Mouse (Mus musculus) MEL (cell line): ENCODE results near the gene 0610012G03Rik. TPM values are rescaled to one million over a fixed set of nuclear protein-coding genes. Genes with fewer than 3 reads are reported as not detected.

Source experiments
- DNase-seq: peaks from one replicate; pipeline ENCODE4 v3.0.0; 2011; ENCODE audit warnings: low read depth, low spot score
- H3K27ac ChIP-seq: 2 replicates; pipeline ENCODE4 v1.5.1; 2012; ENCODE audit warnings: low read depth, mild to moderate bottlenecking, control low read depth, low read length, moderate library complexity; ENCODE audit not compliant: control insufficient read depth
- H3K27me3 ChIP-seq, 2 experiments: fragments of 150-350 bp in 1 of 2; sonication (generic) in 1 of 2; 2 replicates each; pipeline ENCODE4 v1.6.1; 2012; ENCODE audit warnings: low read length in 2 of 2, mild to moderate bottlenecking in 2 of 2, improper control_type of control experiment in 1 of 2, moderate library complexity in 1 of 2; ENCODE audit not compliant: insufficient read depth in 2 of 2, control insufficient read depth in 1 of 2
- H3K36me3 ChIP-seq, 2 experiments: 2 replicates each; pipeline ENCODE4 v1.6.1; 2012 to 2014; ENCODE audit warnings: low read length in 2 of 2, improper control_type of control experiment in 1 of 2, inconsistent platforms in 1 of 2, mild to moderate bottlenecking in 1 of 2; ENCODE audit not compliant: insufficient read depth in 2 of 2, control insufficient read depth in 1 of 2
- H3K4me1 ChIP-seq, 2 experiments: fragments of 150-350 bp in 1 of 2; sonication (generic) in 1 of 2; 2 replicates each; pipeline ENCODE4 v1.6.1; 2012; ENCODE audit warnings: low read length in 2 of 2, improper control_type of control experiment in 1 of 2, mild to moderate bottlenecking in 1 of 2; ENCODE audit not compliant: insufficient read depth in 2 of 2, control insufficient read depth in 1 of 2
- H3K4me3 ChIP-seq, 2 experiments: fragments of 150-350 bp in 1 of 2; sonication (generic) in 1 of 2; 2 replicates each; pipeline ENCODE4 v1.5.1; 2012; ENCODE audit warnings: low read depth in 2 of 2, low read length in 2 of 2, mild to moderate bottlenecking in 2 of 2, moderate library complexity in 2 of 2, control low read depth in 1 of 2, improper control_type of control experiment in 1 of 2; ENCODE audit not compliant: control insufficient read depth in 1 of 2, insufficient read depth in 1 of 2
- H3K79me2 ChIP-seq: 2 replicates; pipeline ENCODE4 v1.6.1; 2012; ENCODE audit warnings: mild to moderate bottlenecking, low read length, moderate library complexity; ENCODE audit not compliant: control insufficient read depth, poor library complexity, insufficient read depth
- H3K9ac ChIP-seq: 2 replicates; pipeline ENCODE4 v1.6.1; 2012; ENCODE audit warnings: low read depth, mild to moderate bottlenecking, control low read depth, low read length, moderate library complexity; ENCODE audit not compliant: control insufficient read depth, poor library complexity, severe bottlenecking
- H3K9me3 ChIP-seq: fragments of 150-350 bp; sonication (generic); replicated peaks from 2 replicates; pipeline ENCODE4 v1.6.1; 2012; ENCODE audit warnings: mild to moderate bottlenecking, low read length, improper control_type of control experiment, moderate library complexity; ENCODE audit not compliant: insufficient read depth
- CTCF ChIP-seq, 3 experiments: IDR thresholded peaks in 2 of 3; conservative IDR thresholded peaks in 1 of 3; 2 replicates each; pipeline ENCODE4 v1.5.1; 2011 to 2012; ENCODE audit warnings: low read length in 3 of 3, low read depth in 2 of 3, mild to moderate bottlenecking in 2 of 3, improper control_type of control experiment in 1 of 3, inconsistent platforms in 1 of 3, mixed read lengths in 1 of 3, moderate library complexity in 1 of 3; ENCODE audit not compliant: control insufficient read depth in 1 of 3, insufficient read depth in 1 of 3, poor library complexity in 1 of 3, severe bottlenecking in 1 of 3
- E2F4 ChIP-seq: IDR thresholded peaks from 2 replicates; pipeline ENCODE4 v1.6.1; 2011; ENCODE audit warnings: low read depth, low read length, improper control_type of control experiment, borderline replicate concordance
- EP300 ChIP-seq, 2 experiments: IDR thresholded peaks; 2 replicates each; pipeline ENCODE4 v1.6.1; 2011; ENCODE audit warnings: improper control_type of control experiment in 2 of 2, low read length in 2 of 2, low read depth in 1 of 2, mild to moderate bottlenecking in 1 of 2
- ETS1 ChIP-seq: IDR thresholded peaks from 2 replicates; pipeline ENCODE4 v1.6.1; 2012; ENCODE audit warnings: low read depth, mild to moderate bottlenecking, inconsistent platforms, low read length, improper control_type of control experiment, moderate library complexity
- GABPA ChIP-seq: IDR thresholded peaks from 2 replicates; pipeline ENCODE4 v1.6.1; 2012; ENCODE audit warnings: low read depth, mild to moderate bottlenecking, inconsistent platforms, low read length, improper control_type of control experiment, moderate library complexity
- MAFK ChIP-seq: IDR thresholded peaks from 2 replicates; pipeline ENCODE4 v1.6.1; 2011; ENCODE audit warnings: low read depth, mild to moderate bottlenecking, low read length, improper control_type of control experiment, borderline replicate concordance
- MAX ChIP-seq: IDR thresholded peaks from 2 replicates; pipeline ENCODE4 v1.6.1; 2011; ENCODE audit warnings: low read length, improper control_type of control experiment
- MEF2A ChIP-seq: IDR thresholded peaks from 2 replicates; pipeline ENCODE4 v1.6.1; 2014; ENCODE audit warnings: low read depth, mild to moderate bottlenecking, inconsistent platforms, low read length, improper control_type of control experiment; ENCODE audit not compliant: poor library complexity, insufficient replicate concordance, severe bottlenecking; ENCODE audit errors: extremely low read depth
- MYB ChIP-seq: IDR thresholded peaks from 2 replicates; pipeline ENCODE4 v1.6.1; 2011; ENCODE audit warnings: mild to moderate bottlenecking, low read depth, low read length, improper control_type of control experiment
- MYC ChIP-seq: IDR thresholded peaks from 2 replicates; pipeline ENCODE4 v1.6.1; 2011; ENCODE audit warnings: low read depth, mild to moderate bottlenecking, low read length, improper control_type of control experiment, moderate library complexity
- NRF1 ChIP-seq: IDR thresholded peaks from 2 replicates; pipeline ENCODE4 v1.6.1; 2014; ENCODE audit warnings: low read depth, mild to moderate bottlenecking, inconsistent platforms, low read length, improper control_type of control experiment, moderate library complexity; ENCODE audit not compliant: poor library complexity, insufficient read depth, severe bottlenecking
- POLR2A ChIP-seq, 2 experiments: IDR thresholded peaks; 2 replicates each; pipeline ENCODE4 v1.6.1; 2011 to 2012; ENCODE audit warnings: low read length in 2 of 2, mild to moderate bottlenecking in 2 of 2, control low read depth in 1 of 2, improper control_type of control experiment in 1 of 2, low read depth in 1 of 2, moderate library complexity in 1 of 2; ENCODE audit not compliant: control insufficient read depth in 1 of 2, insufficient read depth in 1 of 2, poor library complexity in 1 of 2
- RAD21 ChIP-seq: IDR thresholded peaks from 2 replicates; pipeline ENCODE4 v1.6.1; 2011; ENCODE audit warnings: mild to moderate bottlenecking, low read depth, low read length, improper control_type of control experiment
- RCOR1 ChIP-seq: IDR thresholded peaks from 2 replicates; pipeline ENCODE4 v1.6.1; 2012; ENCODE audit warnings: low read depth, mild to moderate bottlenecking, inconsistent platforms, low read length, improper control_type of control experiment
- SIN3A ChIP-seq: IDR thresholded peaks from 2 replicates; pipeline ENCODE4 v1.6.1; 2012; ENCODE audit warnings: low read length, improper control_type of control experiment, inconsistent platforms
- SMC3 ChIP-seq: IDR thresholded peaks from 2 replicates; pipeline ENCODE4 v1.6.1; 2011; ENCODE audit warnings: low read depth, low read length, improper control_type of control experiment
- TCF12 ChIP-seq: IDR thresholded peaks from 2 replicates; pipeline ENCODE4 v1.6.1; 2014; ENCODE audit warnings: low read depth, mild to moderate bottlenecking, inconsistent platforms, low read length, improper control_type of control experiment, moderate library complexity
- ZC3H11A ChIP-seq: IDR thresholded peaks from 2 replicates; pipeline ENCODE4 v1.6.1; 2012; ENCODE audit warnings: low read depth, mild to moderate bottlenecking, inconsistent platforms, low read length, improper control_type of control experiment
- polyA plus RNA-seq, 2 experiments: library from polyadenylated mRNA; stranded (reverse) in 1 of 2; unstranded in 1 of 2; fragments of >175 nt in 1 of 2; fragments of >200 nt in 1 of 2; gene quantifications; 2 replicates each; pipeline versions ENCODE4 v1.2.1 to v1.2.4; 2012; ENCODE audit warnings: low replicate concordance in 2 of 2, low read depth in 1 of 2; ENCODE audit not compliant: insufficient read length in 2 of 2, insufficient read depth in 1 of 2, missing spikeins in 1 of 2
- total RNA-seq: library from RNA; depleted of rRNA; stranded (reverse); fragments of 300-350 nt; gene quantifications from 2 replicates; pipeline ENCODE4 v1.2.3, GENCODE M21; 2012

Gene 0610012G03Rik
- total and polyA plus RNA-seq, 3 experiments = 41.9 to 56.2 TPM; not detected in 1

DNA sequence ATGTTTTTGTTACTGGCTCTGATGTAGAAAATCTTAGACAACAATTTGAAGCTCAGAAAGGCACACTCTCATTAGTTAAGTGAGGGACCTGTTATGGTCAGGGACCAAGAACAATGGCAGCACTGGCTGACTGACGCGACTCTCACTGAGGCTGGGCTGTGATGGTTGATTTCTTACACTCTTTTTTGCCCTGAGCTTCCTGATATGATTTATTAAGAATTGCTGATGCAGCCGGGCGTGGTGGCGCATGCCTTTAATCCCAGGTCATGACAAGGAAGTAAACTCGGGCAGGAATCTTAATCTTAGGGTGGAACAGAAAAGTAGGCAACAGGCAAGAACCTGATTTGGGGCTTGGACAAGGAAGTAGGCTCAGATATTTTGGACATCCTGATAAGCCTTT is 22.2 kb downstream of the 0610012G03Rik start:
- Histone ChIP-seq H3K79me2 (no peaks in the 10 kb centered on the region), H3K36me3 (no peaks in the 10 kb centered on the region), H3K27me3 (peaks cover 0 to 3% of the 10 kb centered on the region in 2 experiments; a peak in 1 of 4 replicates), H3K4me1 (peaks cover 0 to 4% of the 10 kb centered on the region in 2 experiments; a peak in 1 of 4 replicates), H3K9ac (no peak overlapping the region), H3K9me3 (no peaks in the 10 kb centered on the region), H3K4me3 (no peak overlapping the region), H3K27ac (no peak overlapping the region)
- DNase-seq = no peak
- TF ChIP-seq E2F4 (no peak), EP300 (IDR thresholded peaks at IDR 0.05; ENCODE audit: low read depth in 1 of 2, low read length in 2 of 2) (0 out of 4 replicates have a peak, but pooled peaks of 1 of the 2 experiments have one; percentile 30)

DNA sequence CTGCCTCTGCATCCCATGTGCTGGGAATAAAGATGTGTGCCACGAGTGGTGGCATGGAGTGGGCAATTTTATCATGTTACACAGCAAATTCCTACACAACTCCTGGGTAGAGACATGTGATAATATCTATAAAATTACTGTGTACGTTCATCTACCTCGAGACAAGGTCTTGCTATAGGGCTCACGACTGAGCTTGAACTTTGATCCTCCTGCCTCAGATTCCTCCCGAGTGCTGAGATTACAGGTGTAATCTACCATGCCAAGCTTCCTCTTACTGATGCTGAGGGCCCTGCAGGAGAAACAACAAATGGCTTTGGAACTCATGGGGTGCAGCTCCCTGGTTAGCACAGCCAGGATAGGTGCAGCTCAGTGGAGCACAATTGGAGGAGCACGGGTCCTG is 23.9 kb downstream of the 0610012G03Rik start:
- no peaks in the 10 kb centered on the region for H3K79me2 ChIP-seq

DNA sequence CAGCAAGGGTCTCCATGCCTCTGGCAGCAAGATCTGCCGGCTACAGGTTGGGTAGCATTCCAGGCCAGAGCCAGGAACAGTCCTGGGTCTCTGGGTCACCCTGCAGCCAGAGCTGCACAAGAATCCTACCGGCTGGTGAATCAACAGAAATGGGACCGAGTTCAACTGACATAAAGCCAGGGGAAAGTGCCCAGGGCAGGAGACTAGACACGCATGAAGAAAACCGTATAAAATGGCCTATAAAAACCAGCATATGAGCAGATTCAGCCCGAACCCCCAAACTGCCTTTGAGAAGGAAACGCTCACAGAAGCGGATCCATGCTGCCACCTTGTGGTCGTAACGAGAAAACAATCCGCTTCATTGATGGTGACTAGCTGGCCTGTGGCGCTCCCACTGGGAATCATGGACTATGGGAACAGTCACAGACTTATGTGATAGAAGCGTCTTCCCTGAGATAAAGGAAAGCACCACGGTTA is 30.0 kb downstream of the 0610012G03Rik start:
- Histone ChIP-seq H3K4me3 (peak overlapping the region in 1 of 2 experiments; percentile 16; a peak in 1 of 4 replicates), H3K27ac (no peak overlapping the region), H3K9ac (peak overlapping the region; percentile 54)
- peak; percentile 84 to 96 (median 85) for TF ChIP-seq CTCF (IDR thresholded peaks at IDR 0.05 in 2 of 3, conservative IDR thresholded peaks at IDR 0.05 in 1 of 3; ENCODE audit: control insufficient read depth in 1 of 3, insufficient read depth in 1 of 3, low read depth in 2 of 3, low read length in 3 of 3, poor library complexity in 1 of 3, severe bottlenecking in 1 of 3)
- 0 out of 2 replicates have a peak, but pooled peaks have one; percentile 16 for TF ChIP-seq SIN3A
- TF ChIP-seq ZC3H11A = peak; percentile 84
- peak; percentile 84 for TF ChIP-seq SMC3
- no peak for TF ChIP-seq MAFK
- TF ChIP-seq RAD21 = peak; percentile 96
- TF ChIP-seq, all 39 proteins: peak for 5
- no peaks in the 10 kb centered on the region for H3K79me2 ChIP-seq
- DNase-seq = peak; percentile 84
- H3K27me3 ChIP-seq = peaks cover 0 to 3% of the 10 kb centered on the region in 2 experiments; a peak in 2 of 4 replicates
- no peaks in the 10 kb centered on the region for H3K36me3 ChIP-seq
- no peaks in the 10 kb centered on the region; a peak in 1 of 4 replicates for H3K4me1 ChIP-seq
- no peaks in the 10 kb centered on the region for H3K9me3 ChIP-seq

More for the DNA sequence above, 23.9 kb downstream of the 0610012G03Rik start:
- Histone ChIP-seq H3K27ac (no peak overlapping the region), H3K27me3 (peaks cover 0 to 3% of the 10 kb centered on the region in 2 experiments; a peak in 2 of 4 replicates), H3K36me3 (no peaks in the 10 kb centered on the region)
- TF ChIP-seq POLR2A (IDR thresholded peaks at IDR 0.05; ENCODE audit: control insufficient read depth in 1 of 2, insufficient read depth in 1 of 2, low read depth in 1 of 2, low read length in 2 of 2, poor library complexity in 1 of 2) = no peak
- no peak for TF ChIP-seq NRF1
- no peak for TF ChIP-seq RCOR1
- no peak for TF ChIP-seq MAX
- TF ChIP-seq MYC = no peak
- no peak for TF ChIP-seq TCF12
- TF ChIP-seq ETS1 = no peak
- TF ChIP-seq MYB = no peak
- no peak for TF ChIP-seq MEF2A
- no peak for TF ChIP-seq GABPA
- TF ChIP-seq SMC3 = no peak
- no peak for TF ChIP-seq E2F4
- TF ChIP-seq, all 39 proteins: peak for 0
- Histone ChIP-seq H3K4me1 (peaks cover 0 to 4% of the 10 kb centered on the region in 2 experiments; a peak in 1 of 4 replicates), H3K9ac (no peak overlapping the region), H3K4me3 (no peak overlapping the region), H3K9me3 (no peaks in the 10 kb centered on the region)
- no peak for DNase-seq
